Mouse (Mus musculus) lung, embryonic 16.5 days (tissue): ENCODE data around the gene Btk. TPM values are rescaled to one million over a fixed set of nuclear protein-coding genes. Genes with fewer than 3 reads are reported as not detected.

Experiments used
- ATAC-seq: fragments of 200-750 bp; cut with Nextera tagmentation; 2 replicates; pipeline ENCODE4 v1.8.0; 2017; ENCODE audit warnings: low read depth, mild to moderate bottlenecking, moderate library complexity
- H3K27ac ChIP-seq: fragments of 300-500 bp; sonication (generic); 2 replicates; pipeline ENCODE4 v1.5.1; 2014; ENCODE audit warnings: mild to moderate bottlenecking, control low read depth, low read length
- H3K27me3 ChIP-seq: fragments of 300-500 bp; sonication (generic); 2 replicates; pipeline ENCODE4 v1.6.1; 2014; ENCODE audit warnings: low read depth, low read length, mixed read lengths; ENCODE audit not compliant: control insufficient read depth, insufficient read depth
- H3K36me3 ChIP-seq: fragments of 300-500 bp; sonication (generic); 2 replicates; pipeline ENCODE4 v1.6.1; 2014; ENCODE audit warnings: low read length; ENCODE audit not compliant: control insufficient read depth, insufficient read depth
- H3K4me1 ChIP-seq: fragments of 300-500 bp; sonication (generic); replicated peaks from 2 replicates; pipeline ENCODE4 v1.6.1; 2014; ENCODE audit warnings: low read length, mixed read lengths; ENCODE audit not compliant: control insufficient read depth, insufficient read depth
- H3K4me2 ChIP-seq: fragments of 300-500 bp; sonication (generic); 2 replicates; pipeline ENCODE4 v1.6.1; 2014; ENCODE audit warnings: low read depth, low read length, control low read depth
- H3K4me3 ChIP-seq: fragments of 300-500 bp; sonication (generic); 2 replicates; pipeline ENCODE4 v1.5.1; 2014; ENCODE audit warnings: mild to moderate bottlenecking, low read length, control low read depth
- H3K9ac ChIP-seq: fragments of 300-500 bp; sonication (generic); 2 replicates; pipeline ENCODE4 v1.6.1; 2014; ENCODE audit warnings: low read length, control low read depth
- H3K9me3 ChIP-seq: fragments of 300-500 bp; sonication (generic); 2 replicates; pipeline ENCODE4 v1.6.1; 2016; ENCODE audit warnings: low read length; ENCODE audit not compliant: control insufficient read depth
- WGBS: fragments of 180-500 bp; shearing (Covaris S2); extraction: QIAGEN DNeasy Blood & Tissue Kit; methylation state at CpG from one replicate; pipeline ENCODE4 v1.1.7; 2014; 5-methylcytosine and 5-hydroxymethylcytosine counted together
- polyA plus RNA-seq: library from polyadenylated mRNA; unstranded; fragments of >200 nt; fragmentation: Nextera tagmentation; extraction: Ambion mirVana; gene quantifications from 2 replicates; pipeline ENCODE4 v1.2.1, GENCODE M21; 2015

Btk gene
- polyA plus RNA-seq, result 1.9 and 2.1 TPM in 2 replicates

DNA sequence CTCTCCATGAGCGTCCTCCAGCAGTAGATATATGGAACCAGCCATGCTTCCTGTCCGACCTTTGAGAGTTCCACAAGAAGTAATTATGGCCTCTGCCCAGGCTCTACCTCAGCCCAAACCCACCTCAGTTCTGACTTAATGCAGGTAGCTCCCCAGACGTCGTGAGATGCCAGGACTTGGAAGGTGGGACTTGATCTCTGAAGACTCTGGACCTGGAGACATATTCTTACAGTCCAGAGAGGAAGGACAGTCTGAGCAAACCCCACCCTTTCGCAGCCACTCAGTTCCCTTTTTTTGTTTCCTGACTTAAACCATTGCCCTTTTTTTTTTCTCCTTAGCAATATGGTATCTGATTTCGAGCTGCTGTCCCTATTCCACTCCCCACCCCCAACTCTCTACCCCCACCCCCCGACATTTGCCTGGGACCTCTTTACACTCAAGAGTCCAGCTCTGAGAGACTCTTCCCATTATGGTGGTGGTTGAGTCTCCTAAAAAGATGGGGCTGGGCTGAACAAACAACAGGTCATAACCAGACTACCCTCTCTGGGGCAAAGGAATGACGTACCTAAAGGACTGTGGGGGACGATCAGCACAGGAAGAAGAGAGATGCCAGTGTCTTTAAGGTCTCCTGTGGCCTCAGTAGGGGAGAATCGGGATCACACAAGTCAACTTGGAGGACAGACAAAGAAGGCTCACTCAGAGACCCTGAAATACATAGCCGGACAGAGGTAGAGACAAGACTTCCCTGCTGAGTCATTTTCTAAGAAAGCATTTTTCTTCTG is at the start of gene Btk:
Gene Btk (minus strand): TSS at position 683 of the 782 bp plus-strand sequence.
- Histone ChIP-seq H3K9me3 (no peaks in the 10 kb centered on the region), H3K4me3 (no peak within 1 kb of the TSS), H3K36me3 (no peaks in the 10 kb centered on the region), H3K27ac (no peak within 1 kb of the TSS), H3K9ac (no peak within 1 kb of the TSS), H3K27me3 (no peaks in the 10 kb centered on the region), H3K4me2 (no peak within 1 kb of the TSS), H3K4me1 (no peaks in the 10 kb centered on the region)
- WGBS, result 77% methylated on average over 11 of the region's 11 CpGs
- ATAC-seq, result no peak

DNA sequence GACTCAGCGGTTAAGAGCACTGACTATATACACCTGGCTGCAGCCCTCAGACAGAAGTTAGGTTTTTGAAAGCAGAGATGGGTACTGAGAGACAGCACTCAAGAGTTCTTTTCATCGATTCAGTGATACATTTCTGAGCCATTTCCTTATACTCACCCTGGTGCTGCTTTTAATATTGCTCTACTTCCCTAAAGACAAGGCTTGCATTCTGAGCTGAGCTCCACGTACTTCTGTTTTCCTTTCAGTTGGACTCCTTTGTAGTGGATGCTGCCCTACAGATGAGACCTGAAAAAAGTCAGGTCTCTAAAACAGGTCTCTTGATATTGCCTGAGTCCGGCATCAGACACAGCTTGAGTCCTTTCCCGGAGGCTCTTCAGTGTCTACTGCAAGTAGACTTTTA is 49.3 kb upstream of the Btk start:
- no peak overlapping the region for H3K4me2 ChIP-seq
- no peaks in the 10 kb centered on the region for H3K27me3 ChIP-seq
- no peak overlapping the region for H3K27ac ChIP-seq
- H3K9me3 ChIP-seq, result no peaks in the 10 kb centered on the region
- H3K36me3 ChIP-seq, result no peaks in the 10 kb centered on the region
- WGBS, result 91% methylated on average over 5 of the region's 5 CpGs
- ATAC-seq, result no peak
- no peaks in the 10 kb centered on the region for H3K4me1 ChIP-seq
- H3K4me3 ChIP-seq, result no peak overlapping the region
- H3K9ac ChIP-seq, result no peak overlapping the region

- Histone ChIP-seq H3K4me3 (no peak overlapping the region), H3K36me3 (no peaks in the 10 kb centered on the region), H3K27ac (no peak overlapping the region), H3K9me3 (no peaks in the 10 kb centered on the region), H3K27me3 (no peaks in the 10 kb centered on the region), H3K9ac (no peak overlapping the region), H3K4me2 (no peak overlapping the region), H3K4me1 (no peaks in the 10 kb centered on the region)
- 60% methylated on average over 2 of the region's 2 CpGs for WGBS
- ATAC-seq, result no peak
These were observed 44.8 kb upstream of the Btk start for GRCm38 (mm10) chrX:134628200-134628599.

GRCm38 (mm10) chrX:134623350-134623749 is 40.0 kb upstream of the Btk start:
- Histone ChIP-seq H3K4me3 (no peak overlapping the region), H3K27ac (peak overlapping the region; percentile 43), H3K4me1 (no peaks in the 10 kb centered on the region), H3K4me2 (no peak overlapping the region), H3K36me3 (no peaks in the 10 kb centered on the region), H3K27me3 (no peaks in the 10 kb centered on the region), H3K9ac (no peak overlapping the region), H3K9me3 (no peaks in the 10 kb centered on the region)
- 42% methylated on average over 4 of the region's 4 CpGs for WGBS
- ATAC-seq, result no peak

DNA sequence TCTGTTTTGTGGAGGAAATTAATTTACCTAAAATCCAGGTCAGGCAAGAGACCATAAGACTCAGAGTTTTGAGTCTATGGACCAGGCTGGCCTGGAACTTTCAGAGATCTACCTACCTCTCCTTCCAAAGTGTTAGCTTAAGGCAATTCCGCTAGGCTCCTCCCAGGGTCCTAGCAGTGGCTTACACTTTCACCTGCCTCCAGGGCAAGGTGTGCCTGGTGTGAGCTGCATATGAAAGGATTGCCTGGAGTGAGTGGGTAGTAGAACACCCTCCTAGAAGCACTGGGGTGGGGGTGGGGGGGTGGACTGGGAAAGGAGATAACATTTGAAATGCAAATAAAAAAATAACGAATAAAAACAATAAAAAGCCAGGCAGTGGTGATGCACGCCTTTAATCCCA is 38.3 kb upstream of the Btk start:
- WGBS, result 77% methylated on average over 3 of the region's 3 CpGs
- no peak for ATAC-seq
- no peaks in the 10 kb centered on the region for H3K36me3 ChIP-seq
- no peak overlapping the region for H3K9ac ChIP-seq
- H3K27ac ChIP-seq, result no peak overlapping the region
- no peaks in the 10 kb centered on the region for H3K27me3 ChIP-seq
- H3K4me1 ChIP-seq, result no peaks in the 10 kb centered on the region
- H3K4me2 ChIP-seq, result no peak overlapping the region
- no peak overlapping the region for H3K4me3 ChIP-seq
- H3K9me3 ChIP-seq, result no peaks in the 10 kb centered on the region

GRCm38 (mm10) chrX:134620254-134620865 is 37.0 kb upstream of the Btk start:
- no peaks in the 10 kb centered on the region for H3K9me3 ChIP-seq
- H3K27me3 ChIP-seq, result no peaks in the 10 kb centered on the region
- H3K9ac ChIP-seq, result no peak overlapping the region
- no peak overlapping the region for H3K4me3 ChIP-seq
- no peak overlapping the region for H3K27ac ChIP-seq
- H3K36me3 ChIP-seq, result no peaks in the 10 kb centered on the region
- no peak for ATAC-seq
- H3K4me2 ChIP-seq, result no peak overlapping the region
- no peaks in the 10 kb centered on the region for H3K4me1 ChIP-seq
- WGBS, result 49% methylated on average over 8 of the region's 8 CpGs

DNA sequence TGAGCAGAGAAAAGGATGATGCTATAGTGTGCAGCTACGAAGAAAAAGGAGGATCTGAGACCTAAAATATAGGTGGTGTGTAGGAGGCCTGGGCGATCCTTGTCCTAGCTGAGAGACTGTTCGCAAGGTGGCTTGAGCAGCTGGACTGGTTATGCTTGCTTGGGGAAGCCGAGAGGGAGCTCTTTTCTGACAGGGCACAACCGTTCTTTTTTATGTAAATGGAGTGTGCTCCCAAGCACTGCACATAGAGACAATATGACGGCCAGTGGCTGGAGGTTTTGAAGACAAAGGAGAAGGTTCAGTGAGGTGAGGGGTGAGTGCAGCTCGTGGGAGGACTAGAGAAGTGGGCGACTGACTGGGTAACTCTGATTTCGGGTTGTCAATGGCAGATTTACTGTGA is 36.3 kb upstream of the Btk start:
- no peak overlapping the region for H3K9ac ChIP-seq
- H3K27me3 ChIP-seq, result no peaks in the 10 kb centered on the region
- no peaks in the 10 kb centered on the region for H3K36me3 ChIP-seq
- no peaks in the 10 kb centered on the region for H3K4me1 ChIP-seq
- H3K9me3 ChIP-seq, result no peaks in the 10 kb centered on the region
- no peak overlapping the region for H3K4me3 ChIP-seq
- no peak for ATAC-seq
- no peak overlapping the region for H3K27ac ChIP-seq
- WGBS, result 51% methylated on average over 9 of the region's 9 CpGs
- no peak overlapping the region for H3K4me2 ChIP-seq

GRCm38 (mm10) chrX:134614306-134614705 is 30.9 kb upstream of the Btk start:
- no peaks in the 10 kb centered on the region for H3K9me3 ChIP-seq
- H3K27ac ChIP-seq, result no peak overlapping the region
- no peak overlapping the region for H3K4me2 ChIP-seq
- no peak overlapping the region for H3K9ac ChIP-seq
- H3K27me3 ChIP-seq, result no peaks in the 10 kb centered on the region
- no peak overlapping the region for H3K4me3 ChIP-seq
- H3K4me1 ChIP-seq, result no peaks in the 10 kb centered on the region
- H3K36me3 ChIP-seq, result no peaks in the 10 kb centered on the region
- ATAC-seq, result no peak
- WGBS, result 48% methylated on average over 2 of the region's 2 CpGs

- peak overlapping the region; percentile 59 for H3K9ac ChIP-seq
- H3K27me3 ChIP-seq, result no peaks in the 10 kb centered on the region
- 7% methylated on average over 13 of the region's 15 CpGs for WGBS
- H3K27ac ChIP-seq, result peak overlapping the region; percentile 93
- H3K9me3 ChIP-seq, result no peaks in the 10 kb centered on the region
- no peaks in the 10 kb centered on the region for H3K4me1 ChIP-seq
- peak overlapping the region; percentile 45 for H3K4me3 ChIP-seq
- peak; percentile 94 for ATAC-seq
- no peaks in the 10 kb centered on the region for H3K36me3 ChIP-seq
- peak overlapping the region; percentile 53 for H3K4me2 ChIP-seq
These were observed 29.1 kb upstream of the Btk start for GRCm38 (mm10) chrX:134612285-134612959.
